Mouse (Mus musculus): ENCODE data around the gene Plxna2. TPM values are rescaled to one million over a fixed set of nuclear protein-coding genes. Genes with fewer than 3 reads are reported as not detected.

Plxna2 gene
- total and polyA plus RNA-seq, 2 experiments = 6.7 to 8.6 TPM

DNA sequence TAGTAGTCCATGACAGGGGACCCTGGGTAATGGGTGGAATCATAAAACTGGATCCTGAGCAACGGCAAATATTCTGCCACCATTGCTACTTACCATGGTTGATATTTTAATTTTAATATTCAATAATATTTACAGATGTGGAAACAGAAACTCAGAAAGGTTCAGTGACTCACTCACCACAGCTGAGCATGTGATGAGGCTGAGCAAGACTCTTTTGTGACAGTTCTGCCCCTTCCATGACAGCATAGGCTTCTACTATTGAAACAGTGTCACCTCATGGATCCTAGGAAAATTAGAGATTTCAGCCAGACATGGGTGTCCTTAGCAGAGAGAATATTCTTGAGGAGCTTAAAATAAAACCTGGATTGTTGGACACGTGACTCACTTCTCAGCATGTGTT is 116.8 kb downstream of the Plxna2 start:
- Histone ChIP-seq H3K4me3 (ENCODE audit: insufficient read depth, low read depth, low read length) (no peak overlapping the region), H3K79me2 (ENCODE audit: control insufficient read depth, insufficient read depth, low read length) (peaks cover 2% of the 10 kb centered on the region; the same call in 1 of the 2 replicates), H3K27me3 (ENCODE audit: control insufficient read depth, insufficient read depth, low read length) (no peaks in the 10 kb centered on the region), H3K4me1 (ENCODE audit: control insufficient read depth, insufficient read depth, low read length) (no peaks in the 10 kb centered on the region; the same call in 1 of the 2 replicates), H3K27ac (replicated peaks; ENCODE audit: insufficient read depth, low read depth, low read length) (no peak overlapping the region), H3K36me3 (ENCODE audit: control insufficient read depth, insufficient read depth, low read length) (no peaks in the 10 kb centered on the region), H3K9ac (ENCODE audit: low read depth, low read length) (no peak overlapping the region)
- no peak for TF ChIP-seq CTCF (IDR thresholded peaks at IDR 0.05; ENCODE audit: low read depth, low read length)
- WGBS = 95% methylated on average over 2 of the region's 2 CpGs
- no peak for DNase-seq (ENCODE audit: extremely low read depth, low read depth, low spot score)

DNA sequence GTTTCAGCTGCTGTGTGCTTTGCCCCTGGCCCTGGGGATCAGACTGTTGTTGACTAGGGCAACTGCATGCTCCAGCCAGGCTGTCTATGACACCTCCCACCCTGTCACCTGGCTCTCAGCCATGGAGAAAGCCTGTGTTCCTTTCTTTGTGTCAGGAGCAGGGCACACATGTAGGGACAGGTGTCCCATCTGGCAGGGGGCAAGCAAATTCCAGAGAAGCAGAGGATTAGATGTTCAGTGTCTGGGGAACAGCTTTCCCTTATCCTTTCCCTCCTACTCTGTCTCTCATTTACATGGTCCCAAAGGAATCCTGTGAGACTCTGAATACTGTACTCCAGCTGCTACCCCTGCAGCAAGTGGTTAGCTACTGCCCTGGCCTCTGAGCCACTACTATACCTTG is 121.9 kb downstream of the Plxna2 start:
- peaks cover 1% of the 10 kb centered on the region; the same call in 1 of the 2 replicates for H3K36me3 ChIP-seq (ENCODE audit: control insufficient read depth, insufficient read depth, low read length)
- TF ChIP-seq CTCF (IDR thresholded peaks at IDR 0.05; ENCODE audit: low read depth, low read length) = no peak
- TF ChIP-seq POLR2A (IDR thresholded peaks at IDR 0.05; ENCODE audit: extremely low read depth, insufficient read depth, low read length) = no peak
- H3K4me3 ChIP-seq (ENCODE audit: insufficient read depth, low read depth, low read length) = no peak overlapping the region
- no peaks in the 10 kb centered on the region; the same call in 1 of the 2 replicates for H3K4me1 ChIP-seq (ENCODE audit: control insufficient read depth, insufficient read depth, low read length)
- H3K27me3 ChIP-seq (ENCODE audit: control insufficient read depth, insufficient read depth, low read length) = no peaks in the 10 kb centered on the region
- no peak for DNase-seq (ENCODE audit: extremely low read depth, low read depth, low spot score)
- H3K27ac ChIP-seq (replicated peaks; ENCODE audit: insufficient read depth, low read depth, low read length) = no peak overlapping the region
- no peaks in the 10 kb centered on the region; the same call in 1 of the 2 replicates for H3K79me2 ChIP-seq (ENCODE audit: control insufficient read depth, insufficient read depth, low read length)
- H3K9ac ChIP-seq (ENCODE audit: low read depth, low read length) = no peak overlapping the region

GRCm38 (mm10) chr1:194742901-194743422 is 124.9 kb downstream of the Plxna2 start:
- Histone ChIP-seq H3K9ac (ENCODE audit: low read depth, low read length) (no peak overlapping the region), H3K4me3 (ENCODE audit: insufficient read depth, low read depth, low read length) (no peak overlapping the region), H3K27ac (replicated peaks; ENCODE audit: insufficient read depth, low read depth, low read length) (no peak overlapping the region), H3K4me1 (ENCODE audit: control insufficient read depth, insufficient read depth, low read length) (no peaks in the 10 kb centered on the region; the same call in 1 of the 2 replicates), H3K79me2 (ENCODE audit: control insufficient read depth, insufficient read depth, low read length) (no peaks in the 10 kb centered on the region; the same call in 1 of the 2 replicates), H3K36me3 (ENCODE audit: control insufficient read depth, insufficient read depth, low read length) (peaks cover 1% of the 10 kb centered on the region; the same call in 1 of the 2 replicates), H3K27me3 (ENCODE audit: control insufficient read depth, insufficient read depth, low read length) (no peaks in the 10 kb centered on the region)
- no peak for TF ChIP-seq CTCF (IDR thresholded peaks at IDR 0.05; ENCODE audit: low read depth, low read length)
- TF ChIP-seq POLR2A (IDR thresholded peaks at IDR 0.05; ENCODE audit: extremely low read depth, insufficient read depth, low read length) = no peak
- no peak for DNase-seq (ENCODE audit: extremely low read depth, low read depth, low spot score)
- 85% methylated on average over 2 of the region's 2 CpGs for WGBS

GRCm38 (mm10) chr1:194745177-194745934 is 127.3 kb downstream of the Plxna2 start:
- H3K36me3 ChIP-seq (ENCODE audit: control insufficient read depth, insufficient read depth, low read length) = peaks cover 1% of the 10 kb centered on the region; the same call in 1 of the 2 replicates
- H3K27ac ChIP-seq (replicated peaks; ENCODE audit: insufficient read depth, low read depth, low read length) = no peak overlapping the region
- TF ChIP-seq POLR2A (IDR thresholded peaks at IDR 0.05; ENCODE audit: extremely low read depth, insufficient read depth, low read length) (no peak), CTCF (IDR thresholded peaks at IDR 0.05; ENCODE audit: low read depth, low read length) (no peak)
- no peak overlapping the region for H3K9ac ChIP-seq (ENCODE audit: low read depth, low read length)
- WGBS = 84% methylated on average over 2 of the region's 2 CpGs
- no peak overlapping the region for H3K4me3 ChIP-seq (ENCODE audit: insufficient read depth, low read depth, low read length)
- H3K79me2 ChIP-seq (ENCODE audit: control insufficient read depth, insufficient read depth, low read length) = no peaks in the 10 kb centered on the region
- H3K4me1 ChIP-seq (ENCODE audit: control insufficient read depth, insufficient read depth, low read length) = no peaks in the 10 kb centered on the region
- DNase-seq (ENCODE audit: extremely low read depth, low read depth, low spot score) = no peak
- H3K27me3 ChIP-seq (ENCODE audit: control insufficient read depth, insufficient read depth, low read length) = no peaks in the 10 kb centered on the region

DNA sequence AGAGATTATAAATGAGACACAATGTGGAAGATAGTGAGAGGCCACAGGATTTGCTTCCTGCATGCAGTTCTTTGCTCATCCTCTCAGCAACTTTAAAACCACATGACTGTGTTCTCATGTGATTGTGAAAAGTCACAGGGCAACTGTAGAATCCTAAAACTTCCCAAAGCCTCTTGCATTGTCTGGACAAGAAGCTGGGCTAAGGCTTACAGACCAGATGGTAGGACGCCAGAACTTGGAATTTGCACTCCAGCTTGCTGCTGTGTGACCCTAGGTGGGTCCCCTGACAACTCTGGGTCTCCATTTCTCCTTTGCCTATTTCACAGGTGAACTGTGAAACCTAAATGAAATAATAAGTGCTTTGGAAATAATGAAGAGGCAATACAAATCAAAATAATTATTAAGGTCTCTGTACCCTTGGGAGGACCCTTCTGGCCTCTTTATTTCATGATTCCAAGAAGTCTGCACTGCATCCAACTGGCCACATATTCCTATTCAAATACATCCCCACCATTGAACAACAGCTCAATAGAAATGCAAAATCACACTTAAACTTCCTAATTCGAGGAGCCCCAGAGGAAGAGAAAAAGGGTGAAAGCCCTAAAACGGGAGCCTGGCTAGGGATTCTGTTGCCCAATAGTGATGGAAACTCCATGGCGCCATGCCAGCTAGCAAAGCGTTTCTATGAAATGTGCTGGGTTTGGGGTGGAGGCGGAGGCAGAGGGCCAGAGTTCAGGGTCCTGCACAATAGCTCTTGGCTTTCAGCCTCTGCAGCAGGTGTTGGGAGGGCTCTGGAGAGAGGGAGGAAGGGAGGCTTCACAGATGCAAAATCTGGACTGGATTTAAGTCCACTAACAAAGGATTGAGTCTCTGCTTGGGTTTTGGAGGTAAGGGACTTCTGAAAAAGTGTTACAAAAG is 128.6 kb downstream of the Plxna2 start:
- no peaks in the 10 kb centered on the region for H3K4me1 ChIP-seq (ENCODE audit: control insufficient read depth, insufficient read depth, low read length)
- peak; percentile 54 for DNase-seq (ENCODE audit: extremely low read depth, low read depth, low spot score)

More for the DNA sequence above, 128.6 kb downstream of the Plxna2 start:
- TF ChIP-seq CTCF (IDR thresholded peaks at IDR 0.05; ENCODE audit: low read depth, low read length) = no peak
- Histone ChIP-seq H3K27ac (replicated peaks; ENCODE audit: insufficient read depth, low read depth, low read length) (no peak overlapping the region; the same call in 1 of the 2 replicates), H3K4me3 (ENCODE audit: insufficient read depth, low read depth, low read length) (no peak overlapping the region), H3K27me3 (ENCODE audit: control insufficient read depth, insufficient read depth, low read length) (no peaks in the 10 kb centered on the region), H3K36me3 (ENCODE audit: control insufficient read depth, insufficient read depth, low read length) (peaks cover 4% of the 10 kb centered on the region; the same call in 1 of the 2 replicates), H3K9ac (ENCODE audit: low read depth, low read length) (no peak overlapping the region), H3K79me2 (ENCODE audit: control insufficient read depth, insufficient read depth, low read length) (no peaks in the 10 kb centered on the region)
- 10% methylated on average over 6 of the region's 6 CpGs for WGBS
